Mouse (Mus musculus) heart, embryonic 15.5 days (tissue): ENCODE data around the gene Tmem170b. TPM values are rescaled to one million over a fixed set of nuclear protein-coding genes. Genes with fewer than 3 reads are reported as not detected.
A peak's percentile ranks its signal among the peaks of the same experiment; 100 is the strongest.

ENCODE experiments used
- ATAC-seq: fragments of 200-750 bp; cut with Nextera tagmentation; replicated peaks from 2 replicates; pipeline ENCODE4 v1.8.0; 2017; ENCODE audit warnings: low read depth, moderate TSS enrichment; ENCODE audit not compliant: insufficient number of reproducible peaks, insufficient read depth, low FRiP score
- H3K27ac ChIP-seq: fragments of 300-500 bp; sonication (generic); 2 replicates; pipeline ENCODE4 v1.5.1; 2015; ENCODE audit warnings: mild to moderate bottlenecking, inconsistent platforms
- H3K27me3 ChIP-seq: fragments of 300-500 bp; sonication (generic); 2 replicates; pipeline ENCODE4 v1.6.1; 2015; ENCODE audit warnings: inconsistent platforms
- H3K36me3 ChIP-seq: fragments of 300-500 bp; sonication (generic); 2 replicates; pipeline ENCODE4 v1.6.1; 2015; ENCODE audit warnings: mild to moderate bottlenecking, inconsistent platforms
- H3K4me1 ChIP-seq: fragments of 300-500 bp; sonication (generic); replicated peaks from 2 replicates; pipeline ENCODE4 v1.6.1; 2015; ENCODE audit warnings: inconsistent platforms
- H3K4me2 ChIP-seq: fragments of 300-500 bp; sonication (generic); 2 replicates; pipeline ENCODE4 v1.6.1; 2015; ENCODE audit warnings: inconsistent platforms, mild to moderate bottlenecking, moderate library complexity
- H3K4me3 ChIP-seq: fragments of 300-500 bp; sonication (generic); 2 replicates; pipeline ENCODE4 v1.5.1; 2015; ENCODE audit warnings: mild to moderate bottlenecking, inconsistent platforms
- H3K9ac ChIP-seq: fragments of 300-500 bp; sonication (generic); 2 replicates; pipeline ENCODE4 v1.6.1; 2015; ENCODE audit warnings: mild to moderate bottlenecking, inconsistent platforms
- H3K9me3 ChIP-seq: fragments of 300-500 bp; sonication (generic); replicated peaks from 2 replicates; pipeline ENCODE4 v1.6.1; 2016; ENCODE audit warnings: inconsistent platforms
- WGBS: fragments of 180-500 bp; shearing (Covaris S2); methylation state at CpG from one replicate; pipeline ENCODE4 v1.1.7; 2015; ENCODE audit warnings: mixed read lengths; 5-methylcytosine and 5-hydroxymethylcytosine counted together
- polyA plus RNA-seq: library from polyadenylated mRNA; unstranded; fragments of >200 nt; fragmentation: Nextera tagmentation; extraction: Ambion mirVana; gene quantifications from 2 replicates; pipeline ENCODE4 v1.2.1, GENCODE M21; 2015

Gene Tmem170b
- polyA plus RNA-seq, 1 experiment from 2014 or later = 11.2 TPM

GRCm38 (mm10) chr13:41685499-41685898, 79.8 kb downstream of the Tmem170b start:
- no peaks in the 10 kb centered on the region for H3K27me3 ChIP-seq
- WGBS = 62% methylated on average over 11 of the region's 11 CpGs
- ATAC-seq = no peak

GRCm38 (mm10) chr13:41689055-41689454, 83.3 kb downstream of the Tmem170b start:
- Histone ChIP-seq H3K27me3 (no peaks in the 10 kb centered on the region), H3K27ac (peak overlapping the region; percentile 41), H3K4me3 (no peak overlapping the region), H3K9me3 (no peaks in the 10 kb centered on the region), H3K4me1 (peaks cover under 1% of the 10 kb centered on the region; the same call in 1 of the 2 replicates), H3K36me3 (no peaks in the 10 kb centered on the region), H3K4me2 (no peak overlapping the region), H3K9ac (no peak overlapping the region)
- WGBS = 69% methylated on average over 6 of the region's 6 CpGs
- ATAC-seq = no peak

More at GRCm38 (mm10) chr13:41685499-41685898, 79.8 kb downstream of the Tmem170b start:
- H3K27ac ChIP-seq = no peak overlapping the region
- H3K4me2 ChIP-seq = no peak overlapping the region
- no peaks in the 10 kb centered on the region; the same call in none of the 2 replicates for H3K4me1 ChIP-seq
- no peak overlapping the region for H3K4me3 ChIP-seq
- H3K36me3 ChIP-seq = no peaks in the 10 kb centered on the region
- H3K9ac ChIP-seq = no peak overlapping the region
- no peaks in the 10 kb centered on the region for H3K9me3 ChIP-seq

DNA sequence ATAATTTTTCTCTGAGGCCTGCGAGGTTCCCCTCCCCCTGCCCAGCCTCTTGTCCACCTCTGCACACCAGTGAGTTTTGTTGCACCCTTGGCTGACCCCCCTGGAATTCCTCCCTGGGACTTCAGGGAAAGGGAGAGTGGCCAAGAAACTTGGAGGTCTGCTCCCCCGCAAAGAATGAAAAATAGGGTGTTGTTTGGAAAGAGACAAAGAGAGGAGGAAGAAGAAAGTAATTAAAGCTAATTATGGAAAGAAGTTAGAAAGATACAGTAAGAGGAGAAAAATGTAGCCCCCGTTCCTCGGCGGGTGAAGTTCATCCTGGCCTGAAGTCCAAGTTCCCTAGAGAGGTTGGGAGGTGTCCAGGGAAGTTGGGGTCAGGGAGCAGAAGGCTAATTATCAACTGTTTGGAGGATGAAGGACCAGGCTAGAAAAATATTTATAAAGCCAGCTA, 83.9 kb downstream of the Tmem170b start:
- H3K4me1 ChIP-seq = peaks cover 6% of the 10 kb centered on the region
- H3K9ac ChIP-seq = no peak overlapping the region
- ATAC-seq = no peak; the same call in 1 of the 2 replicates
- no peak overlapping the region for H3K4me3 ChIP-seq
- no peaks in the 10 kb centered on the region for H3K9me3 ChIP-seq
- WGBS = 55% methylated on average over 5 of the region's 5 CpGs
- H3K27ac ChIP-seq = peak overlapping the region; percentile 41
- H3K36me3 ChIP-seq = no peaks in the 10 kb centered on the region
- H3K27me3 ChIP-seq = no peaks in the 10 kb centered on the region
- H3K4me2 ChIP-seq = no peak overlapping the region

Other genes starting within 250 kb of the Tmem170b start
- gene Nedd9, start 118.5 kb upstream of the Tmem170b start, polyA plus RNA-seq = 19.2 and 26.2 TPM in 2 replicates
- gene Adtrp, start 241.8 kb downstream of the Tmem170b start, polyA plus RNA-seq = 0.20 and 0.29 TPM in 2 replicates